Mouse (Mus musculus): ENCODE measurements around the gene Nrarp. TPM values are rescaled to one million over a fixed set of nuclear protein-coding genes. Genes with fewer than 3 reads are reported as not detected.

Gene Nrarp
- 9.9 and 11.0 TPM in 2 replicates for polyA plus RNA-seq (2015; fragmentation: Nextera tagmentation; extraction: Ambion mirVana)

GRCm38 (mm10) chr2:25180478-25180903 is at the start of gene Nrarp:
TSS of gene Nrarp (plus strand) at chr2:25180758.
- Histone ChIP-seq H3K4me3 (replicated peaks; ENCODE audit: low read length) (peak within 1 kb of the TSS; percentile 60), H3K4me2 (ENCODE audit: low read depth, low read length) (peak within 1 kb of the TSS; percentile 85), H3K4me1 (ENCODE audit: control insufficient read depth, insufficient read depth, low read length) (peaks cover 36% of the 10 kb centered on the region), H3K9ac (ENCODE audit: low read length) (peak within 1 kb of the TSS; percentile 76), H3K27ac (ENCODE audit: low read length) (peak within 1 kb of the TSS; percentile 92), H3K36me3 (ENCODE audit: control insufficient read depth, insufficient read depth, low read length) (no peaks in the 10 kb centered on the region), H3K9me3 (replicated peaks; ENCODE audit: control insufficient read depth, low read length) (no peaks in the 10 kb centered on the region), H3K27me3 (ENCODE audit: control insufficient read depth, insufficient read depth, low read length) (peaks cover 30% of the 10 kb centered on the region)
- ATAC-seq (ENCODE audit: insufficient read depth, low FRiP score): peak; percentile 91
- WGBS: under 1% methylated on average over 35 of the region's 35 CpGs

- H3K4me3 ChIP-seq (replicated peaks; ENCODE audit: low read length): no peak overlapping the region
- no peaks in the 10 kb centered on the region for H3K36me3 ChIP-seq (ENCODE audit: control insufficient read depth, insufficient read depth, low read length)
- H3K4me2 ChIP-seq (ENCODE audit: low read depth, low read length): no peak overlapping the region
- no peaks in the 10 kb centered on the region for H3K9me3 ChIP-seq (replicated peaks; ENCODE audit: control insufficient read depth, low read length)
- H3K9ac ChIP-seq (ENCODE audit: low read length): no peak overlapping the region
- H3K27ac ChIP-seq (ENCODE audit: low read length): no peak overlapping the region
- 75% methylated on average over 9 of the region's 9 CpGs for WGBS
- no peaks in the 10 kb centered on the region for H3K27me3 ChIP-seq (ENCODE audit: control insufficient read depth, insufficient read depth, low read length)
- no peak for ATAC-seq (ENCODE audit: insufficient read depth, low FRiP score)
- H3K4me1 ChIP-seq (ENCODE audit: control insufficient read depth, insufficient read depth, low read length): peaks cover 16% of the 10 kb centered on the region; the same call in 1 of the 2 replicates
Observed at GRCm38 (mm10) chr2:25131601-25132000, 49.0 kb upstream of the Nrarp start.

- Histone ChIP-seq H3K27ac (ENCODE audit: low read length) (no peak overlapping the region), H3K36me3 (ENCODE audit: control insufficient read depth, insufficient read depth, low read length) (no peaks in the 10 kb centered on the region), H3K9me3 (replicated peaks; ENCODE audit: control insufficient read depth, low read length) (no peaks in the 10 kb centered on the region), H3K4me1 (ENCODE audit: control insufficient read depth, insufficient read depth, low read length) (no peaks in the 10 kb centered on the region), H3K9ac (ENCODE audit: low read length) (no peak overlapping the region), H3K4me3 (replicated peaks; ENCODE audit: low read length) (no peak overlapping the region), H3K4me2 (ENCODE audit: low read depth, low read length) (no peak overlapping the region), H3K27me3 (ENCODE audit: control insufficient read depth, insufficient read depth, low read length) (no peaks in the 10 kb centered on the region)
- WGBS: 65% methylated on average over 6 of the region's 6 CpGs
- ATAC-seq (ENCODE audit: insufficient read depth, low FRiP score): no peak
Observed at GRCm38 (mm10) chr2:25137832-25138231, 42.7 kb upstream of the Nrarp start.

GRCm38 (mm10) chr2:25141185-25141584 is 39.4 kb upstream of the Nrarp start:
- Histone ChIP-seq H3K36me3 (ENCODE audit: control insufficient read depth, insufficient read depth, low read length) (no peaks in the 10 kb centered on the region), H3K9ac (ENCODE audit: low read length) (no peak overlapping the region), H3K27me3 (ENCODE audit: control insufficient read depth, insufficient read depth, low read length) (no peaks in the 10 kb centered on the region), H3K9me3 (replicated peaks; ENCODE audit: control insufficient read depth, low read length) (no peaks in the 10 kb centered on the region), H3K4me3 (replicated peaks; ENCODE audit: low read length) (no peak overlapping the region), H3K4me2 (ENCODE audit: low read depth, low read length) (no peak overlapping the region), H3K27ac (ENCODE audit: low read length) (no peak overlapping the region), H3K4me1 (ENCODE audit: control insufficient read depth, insufficient read depth, low read length) (no peaks in the 10 kb centered on the region)
- 64% methylated on average over 4 of the region's 4 CpGs for WGBS
- ATAC-seq (ENCODE audit: insufficient read depth, low FRiP score): no peak

GRCm38 (mm10) chr2:25141921-25142320 is 38.6 kb upstream of the Nrarp start:
- ATAC-seq (ENCODE audit: insufficient read depth, low FRiP score): no peak
- no peaks in the 10 kb centered on the region for H3K36me3 ChIP-seq (ENCODE audit: control insufficient read depth, insufficient read depth, low read length)
- no peak overlapping the region for H3K4me2 ChIP-seq (ENCODE audit: low read depth, low read length)
- WGBS: 77% methylated on average over 5 of the region's 5 CpGs
- H3K9me3 ChIP-seq (replicated peaks; ENCODE audit: control insufficient read depth, low read length): no peaks in the 10 kb centered on the region
- H3K4me3 ChIP-seq (replicated peaks; ENCODE audit: low read length): no peak overlapping the region
- H3K4me1 ChIP-seq (ENCODE audit: control insufficient read depth, insufficient read depth, low read length): no peaks in the 10 kb centered on the region
- no peaks in the 10 kb centered on the region for H3K27me3 ChIP-seq (ENCODE audit: control insufficient read depth, insufficient read depth, low read length)
- no peak overlapping the region for H3K27ac ChIP-seq (ENCODE audit: low read length)
- H3K9ac ChIP-seq (ENCODE audit: low read length): no peak overlapping the region

GRCm38 (mm10) chr2:25145346-25145745 is 35.2 kb upstream of the Nrarp start:
- Histone ChIP-seq H3K27me3 (ENCODE audit: control insufficient read depth, insufficient read depth, low read length) (no peaks in the 10 kb centered on the region), H3K27ac (ENCODE audit: low read length) (no peak overlapping the region), H3K4me2 (ENCODE audit: low read depth, low read length) (no peak overlapping the region), H3K36me3 (ENCODE audit: control insufficient read depth, insufficient read depth, low read length) (no peaks in the 10 kb centered on the region), H3K4me1 (ENCODE audit: control insufficient read depth, insufficient read depth, low read length) (no peaks in the 10 kb centered on the region), H3K9me3 (replicated peaks; ENCODE audit: control insufficient read depth, low read length) (no peaks in the 10 kb centered on the region), H3K9ac (ENCODE audit: low read length) (no peak overlapping the region), H3K4me3 (replicated peaks; ENCODE audit: low read length) (no peak overlapping the region)
- peak; percentile 10; the same call in 1 of the 2 replicates for ATAC-seq (ENCODE audit: insufficient read depth, low FRiP score)
- 78% methylated on average over 6 of the region's 6 CpGs for WGBS

GRCm38 (mm10) chr2:25147398-25147797 is 33.2 kb upstream of the Nrarp start:
- H3K9ac ChIP-seq (ENCODE audit: low read length): no peak overlapping the region
- 74% methylated on average over 5 of the region's 5 CpGs for WGBS
- H3K9me3 ChIP-seq (replicated peaks; ENCODE audit: control insufficient read depth, low read length): no peaks in the 10 kb centered on the region
- H3K4me2 ChIP-seq (ENCODE audit: low read depth, low read length): no peak overlapping the region
- H3K4me1 ChIP-seq (ENCODE audit: control insufficient read depth, insufficient read depth, low read length): no peaks in the 10 kb centered on the region
- H3K4me3 ChIP-seq (replicated peaks; ENCODE audit: low read length): no peak overlapping the region
- H3K36me3 ChIP-seq (ENCODE audit: control insufficient read depth, insufficient read depth, low read length): no peaks in the 10 kb centered on the region
- H3K27ac ChIP-seq (ENCODE audit: low read length): no peak overlapping the region
- H3K27me3 ChIP-seq (ENCODE audit: control insufficient read depth, insufficient read depth, low read length): no peaks in the 10 kb centered on the region
- ATAC-seq (ENCODE audit: insufficient read depth, low FRiP score): no peak

GRCm38 (mm10) chr2:25147892-25148291 is 32.7 kb upstream of the Nrarp start:
- Histone ChIP-seq H3K36me3 (ENCODE audit: control insufficient read depth, insufficient read depth, low read length) (no peaks in the 10 kb centered on the region), H3K27ac (ENCODE audit: low read length) (no peak overlapping the region), H3K9me3 (replicated peaks; ENCODE audit: control insufficient read depth, low read length) (no peaks in the 10 kb centered on the region), H3K4me2 (ENCODE audit: low read depth, low read length) (no peak overlapping the region), H3K4me3 (replicated peaks; ENCODE audit: low read length) (no peak overlapping the region), H3K9ac (ENCODE audit: low read length) (no peak overlapping the region), H3K4me1 (ENCODE audit: control insufficient read depth, insufficient read depth, low read length) (no peaks in the 10 kb centered on the region), H3K27me3 (ENCODE audit: control insufficient read depth, insufficient read depth, low read length) (no peaks in the 10 kb centered on the region)
- no peak for ATAC-seq (ENCODE audit: insufficient read depth, low FRiP score)
- 49% methylated on average over 5 of the region's 5 CpGs for WGBS

- no peak overlapping the region for H3K4me2 ChIP-seq (ENCODE audit: low read depth, low read length)
- H3K9ac ChIP-seq (ENCODE audit: low read length): no peak overlapping the region
- H3K27me3 ChIP-seq (ENCODE audit: control insufficient read depth, insufficient read depth, low read length): no peaks in the 10 kb centered on the region
- no peak overlapping the region for H3K4me3 ChIP-seq (replicated peaks; ENCODE audit: low read length)
- no peaks in the 10 kb centered on the region for H3K9me3 ChIP-seq (replicated peaks; ENCODE audit: control insufficient read depth, low read length)
- no peak overlapping the region for H3K27ac ChIP-seq (ENCODE audit: low read length)
- ATAC-seq (ENCODE audit: insufficient read depth, low FRiP score): 0 out of 2 replicates have a peak, but pooled peaks have one; percentile 37
- WGBS: 67% methylated on average over 2 of the region's 2 CpGs
- H3K4me1 ChIP-seq (ENCODE audit: control insufficient read depth, insufficient read depth, low read length): no peaks in the 10 kb centered on the region
- H3K36me3 ChIP-seq (ENCODE audit: control insufficient read depth, insufficient read depth, low read length): no peaks in the 10 kb centered on the region
Observed at GRCm38 (mm10) chr2:25149643-25150042, 30.9 kb upstream of the Nrarp start.

All from stomach, embryonic 16.5 days (tissue).